Mouse (Mus musculus): ENCODE data around the gene Man2a2. TPM values are rescaled to one million over a fixed set of nuclear protein-coding genes. Genes with fewer than 3 reads are reported as not detected.

The Man2a2 gene
- total RNA-seq (2021) = 100 to 1,000 TPM; 112 to 121 TPM

- intact Hi-C loops (cut with DNase I) = no loop called here
- peak; percentile 60 for DNase-seq
Measured at GRCm38 (mm10) chr7:80371041-80371751, at the start of gene Man2a2. Man2a2 (minus strand) TSS chr7:80371375.

GRCm38 (mm10) chr7:80420586-80420985, 49.4 kb upstream of the Man2a2 start:
- intact Hi-C loops (cut with DNase I) = no loop called here

GRCm38 (mm10) chr7:80419278-80419677, 48.1 kb upstream of the Man2a2 start:
- no peak for DNase-seq
- intact Hi-C loops (cut with DNase I) = no loop called here

More at GRCm38 (mm10) chr7:80420586-80420985, 49.4 kb upstream of the Man2a2 start:
- DNase-seq = no peak

GRCm38 (mm10) chr7:80418036-80418435, 46.9 kb upstream of the Man2a2 start:
- intact Hi-C loops (cut with DNase I) = no loop called here

GRCm38 (mm10) chr7:80417601-80418000, 46.4 kb upstream of the Man2a2 start:
- intact Hi-C loops (cut with DNase I) = no loop called here

More at GRCm38 (mm10) chr7:80418036-80418435, 46.9 kb upstream of the Man2a2 start:
- DNase-seq = no peak

GRCm38 (mm10) chr7:80416969-80417368, 45.8 kb upstream of the Man2a2 start:
- no peak for DNase-seq
- intact Hi-C loops (cut with DNase I) = no loop called here

More at GRCm38 (mm10) chr7:80417601-80418000, 46.4 kb upstream of the Man2a2 start:
- DNase-seq = no peak

- intact Hi-C loops (cut with DNase I) = no loop called here
- no peak for DNase-seq
Measured at GRCm38 (mm10) chr7:80414303-80414855, 43.2 kb upstream of the Man2a2 start.

- no peak for DNase-seq
- intact Hi-C loops (cut with DNase I) = no loop called here
Measured at GRCm38 (mm10) chr7:80413512-80414302, 42.5 kb upstream of the Man2a2 start.

GRCm38 (mm10) chr7:80412781-80413180, 41.6 kb upstream of the Man2a2 start:
- intact Hi-C loops (cut with DNase I) = no loop called here
- DNase-seq = no peak

- no peak for DNase-seq
Measured at GRCm38 (mm10) chr7:80412279-80412678, 41.1 kb upstream of the Man2a2 start.

GRCm38 (mm10) chr7:80410380-80410779, 39.2 kb upstream of the Man2a2 start:
- DNase-seq = no peak
- intact Hi-C loops (cut with DNase I) = no loop called here

More at GRCm38 (mm10) chr7:80412279-80412678, 41.1 kb upstream of the Man2a2 start:
- intact Hi-C loops (cut with DNase I) = no loop called here

- no peak for DNase-seq
- intact Hi-C loops (cut with DNase I) = no loop called here
Measured at GRCm38 (mm10) chr7:80407712-80408111, 36.5 kb upstream of the Man2a2 start.

GRCm38 (mm10) chr7:80406186-80406585, 35.0 kb upstream of the Man2a2 start:
- DNase-seq = no peak
- intact Hi-C loops (cut with DNase I) = no loop called here

- intact Hi-C loops (cut with DNase I) = no loop called here
- no peak for DNase-seq
Measured at GRCm38 (mm10) chr7:80405188-80405695, 34.1 kb upstream of the Man2a2 start, which contains the start of gene Furin. Furin (minus strand) TSS chr7:80405436.

GRCm38 (mm10) chr7:80404101-80404894, 33.1 kb upstream of the Man2a2 start:
- DNase-seq = no peak
- intact Hi-C loops (cut with DNase I) = no loop called here

- DNase-seq = peak; percentile 88
- intact Hi-C loops (cut with DNase I) = no loop called here
Measured at GRCm38 (mm10) chr7:80403551-80403950, 32.4 kb upstream of the Man2a2 start.

GRCm38 (mm10) chr7:80402651-80403321, 31.6 kb upstream of the Man2a2 start:
- peak; percentile 70 for DNase-seq
- intact Hi-C loops (cut with DNase I) = no loop called here

- DNase-seq = peak; percentile 45
- intact Hi-C loops (cut with DNase I) = no loop called here
Measured at GRCm38 (mm10) chr7:80401860-80402641, 30.9 kb upstream of the Man2a2 start.
